Mouse (Mus musculus): Measurements from ENCODE around the gene Kdm4b.

Gene Kdm4b

DNA sequence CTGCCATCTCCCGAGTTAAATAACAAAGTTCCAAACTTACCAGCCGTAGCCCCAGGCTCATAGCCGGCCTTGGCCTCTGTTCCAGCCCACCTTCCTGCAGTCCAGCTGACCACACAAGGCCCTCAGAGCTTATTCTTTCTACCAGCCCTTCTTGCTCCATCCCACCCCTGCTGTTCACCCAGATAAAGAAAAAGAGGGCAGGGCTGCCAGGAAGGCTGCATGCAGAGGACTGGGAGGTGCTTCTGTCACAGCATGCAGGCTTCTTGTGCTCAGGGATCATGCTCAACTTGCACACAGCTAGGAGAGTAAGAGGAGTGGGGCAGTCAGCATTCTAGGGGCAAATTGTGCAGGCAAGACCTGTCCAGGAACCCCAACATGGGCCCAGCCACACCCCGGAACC, 22.3 kb downstream of the Kdm4b start:
- no peak for ATAC-seq (ENCODE audit: low TSS enrichment)

DNA sequence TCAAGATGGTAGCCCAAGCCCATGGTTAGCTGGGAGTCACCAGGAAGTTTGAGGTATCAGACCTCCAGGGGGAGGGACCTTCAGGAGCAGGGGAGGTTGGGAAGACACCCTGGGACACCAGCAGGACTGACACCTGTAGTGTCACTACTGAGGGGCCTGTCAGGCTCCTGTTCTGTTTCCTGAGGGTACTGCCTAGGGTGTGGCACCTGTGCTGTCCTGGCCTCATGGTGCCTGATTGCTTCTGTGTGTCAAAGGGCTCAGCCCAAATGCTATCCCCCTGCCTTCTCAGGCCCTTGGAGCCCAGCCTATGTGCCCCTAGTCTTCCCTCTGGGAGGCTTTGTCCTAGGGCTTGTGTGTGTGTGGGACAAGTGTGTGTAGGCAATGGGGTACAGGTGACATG, 22.7 kb downstream of the Kdm4b start:
- ATAC-seq (ENCODE audit: low TSS enrichment), result no peak

DNA sequence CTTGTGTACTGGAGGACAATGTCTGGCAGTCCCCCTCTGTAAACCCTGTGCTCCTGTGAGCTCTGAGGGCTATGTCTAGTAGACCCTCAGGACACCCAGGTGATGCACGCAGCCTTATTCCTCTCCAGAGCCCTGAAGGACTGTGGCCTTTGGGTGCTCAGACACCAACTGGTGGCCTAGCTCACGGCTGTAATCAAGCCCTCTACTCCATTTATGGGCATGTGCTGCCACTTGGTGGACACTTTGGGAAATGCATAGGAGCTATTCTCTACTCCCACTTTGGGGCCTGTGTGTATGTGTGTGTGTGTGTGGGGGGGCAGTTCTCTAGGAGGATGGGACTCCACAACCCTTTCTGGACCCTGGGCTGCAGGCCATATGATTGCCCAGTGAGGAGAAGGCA, 24.8 kb downstream of the Kdm4b start:
- ATAC-seq (ENCODE audit: low TSS enrichment), result peak; percentile 56

DNA sequence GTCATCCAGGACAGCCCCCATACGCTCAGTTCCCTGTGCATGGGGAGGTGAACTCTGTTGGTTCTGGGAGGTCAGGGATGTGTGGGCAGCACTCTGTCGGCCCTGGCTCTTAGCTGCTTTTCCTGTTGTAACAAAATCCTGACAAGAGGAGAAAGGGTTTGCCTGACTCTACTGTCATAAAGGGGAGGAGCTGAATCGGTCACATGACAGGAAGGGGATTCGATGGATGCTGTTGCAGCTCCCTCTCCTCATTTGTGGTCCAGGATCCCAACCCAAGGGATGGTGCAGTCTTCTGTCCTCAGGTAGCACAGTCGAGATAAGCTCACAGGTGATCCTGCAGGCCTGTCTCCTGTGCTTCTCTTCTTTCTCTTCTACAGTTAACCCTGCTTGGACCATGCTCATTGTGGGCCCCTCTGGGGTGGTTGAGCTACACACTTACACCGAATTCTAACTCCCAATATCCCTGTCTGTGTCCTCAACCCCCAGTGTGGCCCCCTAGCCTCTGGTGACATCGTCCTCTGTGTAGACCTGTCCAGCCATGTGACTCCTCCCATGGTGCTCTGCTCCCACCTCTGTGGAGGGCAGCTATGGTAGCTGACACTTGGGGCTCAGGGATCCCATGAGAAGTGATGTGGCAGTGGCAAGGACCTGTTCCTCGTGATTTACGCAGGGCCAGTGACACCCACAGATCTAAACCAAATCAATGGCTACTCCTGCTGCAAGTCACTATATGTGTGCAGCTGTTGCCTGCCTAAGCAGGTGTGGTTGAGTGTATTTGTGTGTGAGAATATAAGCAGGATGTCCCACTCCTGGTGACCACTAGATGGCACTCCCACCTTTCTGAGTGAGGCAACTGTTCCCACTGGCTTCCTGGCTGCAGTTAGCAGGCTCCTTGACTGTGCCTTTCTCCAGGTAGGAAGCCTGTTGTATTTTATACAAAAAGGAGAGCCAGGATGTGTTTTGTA, 31.3 kb downstream of the Kdm4b start:
- peak; percentile 47 for ATAC-seq (ENCODE audit: low TSS enrichment)

DNA sequence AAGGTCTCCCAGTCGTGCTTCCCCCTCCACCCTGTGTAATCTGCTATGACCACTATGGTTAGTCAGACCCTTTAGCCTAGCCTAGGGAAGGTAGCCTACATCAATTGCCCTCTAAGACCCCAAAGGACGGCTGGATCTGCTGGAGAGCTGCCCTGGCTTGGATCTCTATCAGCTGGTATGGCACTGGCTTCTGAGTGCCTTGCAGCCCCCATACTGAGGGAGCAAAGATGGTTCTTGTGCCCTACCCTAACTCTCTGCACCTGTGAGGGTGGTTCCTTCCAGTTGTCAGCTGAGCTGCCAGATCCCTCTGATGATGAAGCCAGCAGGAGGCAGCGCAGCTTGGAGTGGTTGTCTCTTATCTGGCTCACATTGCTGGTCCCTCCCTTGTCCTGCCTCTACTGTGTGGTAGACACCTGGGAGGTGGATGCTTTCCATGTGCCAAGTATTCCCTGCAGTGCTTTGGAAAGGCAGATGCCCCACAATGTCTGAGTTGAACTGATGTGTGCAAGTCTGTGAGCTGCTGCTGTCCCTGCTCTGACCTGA, 33.4 kb downstream of the Kdm4b start:
- peak; percentile 28; the same call in 1 of the 2 replicates for ATAC-seq (ENCODE audit: low TSS enrichment)

DNA sequence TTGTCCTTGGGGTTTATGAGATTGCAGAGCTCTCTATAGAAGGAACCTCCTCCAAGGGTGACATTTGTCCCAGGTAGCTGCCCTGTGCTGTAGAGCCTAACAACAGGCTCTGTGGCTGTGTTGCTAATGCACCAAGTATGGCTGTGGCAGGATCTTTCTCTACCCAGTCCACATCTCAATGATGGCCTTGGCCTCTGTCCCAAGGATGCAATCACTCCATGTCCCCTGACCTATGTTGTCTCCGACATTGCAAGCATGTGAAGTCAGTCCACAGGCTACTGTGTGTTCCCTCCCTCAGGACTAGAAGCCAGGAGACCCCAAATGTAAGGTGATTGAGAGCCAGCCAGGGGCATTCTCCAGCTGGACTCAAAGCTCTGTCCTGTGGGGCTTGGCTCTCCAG, 34.0 kb downstream of the Kdm4b start:
- no peak for ATAC-seq (ENCODE audit: low TSS enrichment)

DNA sequence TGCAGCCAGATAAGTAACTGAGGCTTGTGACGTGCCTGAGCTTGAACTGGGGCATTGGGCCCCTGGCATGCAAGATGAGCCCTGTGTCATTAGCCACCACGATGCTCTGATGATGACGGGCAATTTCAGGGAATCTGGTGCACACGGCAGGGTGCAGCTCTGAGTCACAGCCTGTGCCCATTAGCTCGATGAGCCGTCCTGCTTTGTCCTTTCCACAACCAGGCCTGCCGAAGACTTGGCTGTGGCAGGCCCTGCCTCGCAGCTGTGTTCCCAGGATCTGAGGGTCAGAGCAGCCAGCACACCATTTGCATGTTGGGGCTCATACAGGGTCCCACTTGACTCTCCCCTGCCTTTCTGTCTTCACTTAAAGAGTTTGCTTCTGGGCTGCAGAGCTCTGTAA, 34.6 kb downstream of the Kdm4b start:
- peak; percentile 22; the same call in 1 of the 2 replicates for ATAC-seq (ENCODE audit: low TSS enrichment)

DNA sequence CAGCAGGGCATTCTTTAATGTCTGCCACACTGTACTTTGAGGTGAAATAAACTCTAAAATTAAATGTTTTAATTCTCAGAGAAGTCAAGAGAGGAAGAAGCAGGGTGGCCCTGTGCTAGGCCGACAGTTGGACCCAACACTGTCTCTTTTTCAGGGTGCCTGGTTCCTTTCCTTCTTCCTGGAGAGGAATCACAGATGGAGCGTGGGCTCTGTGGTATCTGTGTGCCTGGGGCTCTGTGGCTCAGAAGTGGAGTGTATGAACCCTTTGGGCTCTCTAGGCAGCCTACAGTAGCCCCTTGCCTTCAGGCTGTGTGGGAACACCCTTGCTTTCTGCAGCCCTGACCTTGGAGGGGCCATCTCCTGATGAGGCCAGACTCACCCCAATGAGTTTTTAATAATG, 35.7 kb downstream of the Kdm4b start:
- ATAC-seq (ENCODE audit: low TSS enrichment), result peak; percentile 54

DNA sequence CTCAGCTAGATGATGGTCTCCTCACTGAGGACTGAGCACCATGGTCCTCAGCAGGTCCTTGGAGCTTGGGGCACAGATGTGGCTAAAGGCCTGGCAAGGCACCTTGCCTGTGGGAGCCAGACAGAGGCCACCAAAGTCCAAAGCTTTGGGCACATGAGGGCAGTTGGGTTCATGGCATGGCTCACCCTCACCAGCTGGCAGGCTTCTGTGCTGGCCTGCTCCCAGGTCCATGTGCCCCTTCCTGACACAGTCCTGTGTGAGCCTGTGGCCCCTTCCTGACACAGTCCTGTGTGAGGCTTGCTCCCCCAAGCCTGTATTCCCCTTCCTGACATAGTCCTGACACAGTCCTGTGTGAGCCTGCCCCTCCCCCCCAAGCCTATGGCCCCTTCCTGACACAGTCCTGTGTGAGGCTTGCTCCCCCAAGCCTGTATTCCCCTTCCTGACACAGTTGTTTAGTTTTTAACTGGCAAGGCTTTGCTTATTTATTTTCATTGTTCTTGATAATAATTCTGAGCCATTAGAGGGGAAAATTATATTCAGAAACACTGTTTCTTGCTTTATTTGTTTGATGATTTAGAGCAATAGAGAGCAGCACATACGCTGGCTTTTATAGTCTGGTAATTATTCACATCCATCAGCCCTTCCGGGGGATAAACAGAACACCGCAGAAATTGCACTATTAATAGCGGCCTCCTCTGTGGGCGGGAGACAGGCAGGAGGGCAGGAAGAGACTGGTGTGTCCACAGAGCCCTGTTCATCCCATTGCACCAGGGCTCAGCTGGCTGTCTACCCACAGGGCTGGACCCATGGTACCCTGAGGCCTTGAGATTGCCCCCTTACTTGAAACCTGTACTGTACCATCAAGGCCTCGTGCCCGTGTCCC, 40.2 kb downstream of the Kdm4b start:
- ATAC-seq (ENCODE audit: low TSS enrichment), result no peak

DNA sequence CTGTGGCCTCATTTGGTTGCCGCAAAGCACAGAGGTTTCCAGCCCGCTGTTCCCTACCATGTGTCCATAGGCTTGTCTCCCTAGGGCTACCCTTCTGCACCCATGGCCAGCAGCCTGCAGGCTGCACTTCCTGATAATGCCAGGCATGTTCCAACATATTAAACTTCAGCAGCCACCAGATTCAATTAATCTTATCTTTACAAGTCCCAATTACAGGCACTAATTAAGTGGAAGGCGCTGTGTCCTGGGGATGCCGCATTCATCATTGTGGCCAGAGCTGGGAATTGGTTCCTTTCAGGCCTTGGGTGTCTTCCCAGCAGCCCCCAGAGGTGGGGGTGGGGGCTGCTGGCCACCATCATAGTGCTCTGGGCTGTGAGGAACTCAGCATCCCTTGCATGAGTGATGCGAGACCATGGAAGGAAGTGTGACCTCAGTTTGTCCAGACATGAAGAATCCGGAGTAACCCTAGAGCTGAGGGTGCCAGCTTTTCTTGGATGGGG, 42.5 kb downstream of the Kdm4b start:
- no peak for ATAC-seq (ENCODE audit: low TSS enrichment)

DNA sequence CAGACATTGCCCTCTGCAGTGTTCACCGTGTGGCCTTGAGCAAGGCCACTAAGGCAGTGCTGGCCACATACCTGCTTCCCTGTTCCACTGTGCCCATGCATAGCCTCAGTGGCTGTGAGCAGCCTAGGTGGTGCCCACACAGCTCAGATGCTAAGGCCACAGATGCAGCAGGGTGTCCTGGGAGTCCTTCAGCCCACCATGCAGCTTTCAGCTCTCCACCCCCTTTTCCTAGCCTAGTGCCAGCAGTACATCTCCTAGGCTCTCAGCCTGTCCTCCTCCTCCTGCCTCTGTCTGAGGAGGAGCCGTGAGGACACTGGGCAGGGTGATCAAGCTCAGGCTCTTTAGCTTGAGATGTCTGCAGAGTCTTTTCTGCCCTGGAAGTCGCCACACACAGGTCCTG, 44.2 kb downstream of the Kdm4b start:
- peak; percentile 43 for ATAC-seq (ENCODE audit: low TSS enrichment)

DNA sequence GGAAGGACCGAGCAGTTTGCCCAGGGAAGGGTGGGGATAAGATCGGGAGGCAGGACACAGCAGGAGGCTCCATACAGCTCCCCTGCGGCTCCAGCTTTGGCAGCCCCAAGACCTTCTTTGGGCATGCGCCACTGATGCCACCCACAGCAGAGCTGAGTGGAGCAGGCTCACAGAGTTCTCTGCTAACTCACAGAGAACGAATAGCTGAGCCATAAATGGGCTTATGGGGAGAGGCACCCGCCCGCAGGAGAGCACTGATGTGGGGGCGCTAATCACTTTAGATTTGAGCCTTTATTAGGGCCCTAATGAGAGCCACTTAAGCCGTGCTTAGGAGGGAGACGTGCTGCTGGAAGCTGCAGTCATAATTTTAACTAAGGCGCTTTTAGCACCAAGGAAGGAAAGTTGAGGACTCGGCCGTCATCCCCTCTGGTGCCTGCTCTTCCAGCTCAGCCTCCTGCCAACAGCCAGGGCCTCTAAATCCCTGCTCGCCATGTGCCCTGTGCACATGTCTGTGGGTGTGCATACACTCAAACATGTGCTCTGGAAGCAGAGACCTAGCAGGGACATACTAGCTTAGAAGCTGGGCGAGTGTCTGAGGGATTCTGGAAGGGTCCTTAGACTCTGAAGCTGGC, 45.3 kb downstream of the Kdm4b start:
- ATAC-seq (ENCODE audit: low TSS enrichment), result peak; percentile 60

DNA sequence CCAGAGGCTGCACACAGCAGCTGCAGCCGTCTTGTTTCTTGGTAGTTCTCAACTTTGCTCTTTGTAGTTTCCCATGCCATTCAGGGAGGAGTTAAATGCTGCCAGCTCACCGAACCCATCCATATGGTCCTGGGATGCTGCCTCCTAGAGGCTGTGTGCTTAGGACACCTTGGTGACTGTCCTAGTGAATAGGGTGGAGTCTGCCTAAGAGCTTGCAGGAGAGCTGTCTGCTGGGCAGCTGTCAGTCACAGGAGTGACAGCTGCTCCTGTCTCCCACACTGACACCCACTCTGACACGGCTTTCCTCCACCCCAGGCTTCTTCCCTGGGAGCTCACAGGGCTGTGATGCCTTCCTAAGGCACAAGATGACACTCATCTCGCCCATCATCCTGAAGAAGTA, 46.2 kb downstream of the Kdm4b start:
- ATAC-seq (ENCODE audit: low TSS enrichment), result peak; percentile 15; the same call in 1 of the 2 replicates

DNA sequence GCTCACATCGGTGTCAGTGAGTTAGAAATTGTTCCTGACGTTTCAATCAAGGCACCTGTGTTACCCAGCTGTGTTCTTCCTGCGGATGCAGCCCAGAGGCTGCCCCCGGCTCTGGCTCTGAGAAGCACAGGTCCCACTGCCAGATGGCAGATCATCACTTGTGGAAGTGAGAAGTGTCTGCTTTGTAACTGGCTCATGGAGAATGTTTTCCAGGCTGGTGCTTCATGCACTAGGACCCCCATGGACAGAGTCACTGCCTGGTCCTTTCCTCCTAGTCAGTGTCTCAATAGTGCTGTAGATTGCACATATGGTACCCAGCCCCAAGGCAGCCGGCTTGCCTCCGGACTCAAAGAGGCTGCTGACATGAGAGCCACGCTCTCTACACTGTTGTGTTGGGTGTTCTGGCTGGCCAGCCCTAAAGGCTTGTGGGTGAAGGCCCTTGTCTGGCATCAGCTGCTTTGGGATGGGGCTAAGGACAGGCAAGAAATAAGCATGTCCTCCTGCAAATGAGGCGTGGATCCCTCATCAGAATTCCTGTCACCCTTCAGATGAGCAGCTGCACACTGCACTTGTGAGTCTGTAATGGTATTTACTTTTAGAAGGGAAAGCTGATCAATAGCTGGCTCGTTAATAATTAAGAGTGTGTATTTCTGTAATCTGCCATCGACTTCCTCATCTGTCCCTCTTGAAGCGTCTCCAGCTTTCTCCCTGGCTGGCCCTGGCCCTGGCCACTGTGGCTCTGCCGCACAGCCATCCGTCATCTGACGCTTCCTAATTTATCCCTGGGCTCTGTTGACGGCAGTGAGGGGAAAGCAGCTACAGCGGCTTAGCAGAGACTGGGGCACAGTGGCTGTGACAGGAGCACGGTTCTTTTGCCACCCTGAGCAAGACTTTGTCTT, 47.5 kb downstream of the Kdm4b start:
- no peak for ATAC-seq (ENCODE audit: low TSS enrichment)

DNA sequence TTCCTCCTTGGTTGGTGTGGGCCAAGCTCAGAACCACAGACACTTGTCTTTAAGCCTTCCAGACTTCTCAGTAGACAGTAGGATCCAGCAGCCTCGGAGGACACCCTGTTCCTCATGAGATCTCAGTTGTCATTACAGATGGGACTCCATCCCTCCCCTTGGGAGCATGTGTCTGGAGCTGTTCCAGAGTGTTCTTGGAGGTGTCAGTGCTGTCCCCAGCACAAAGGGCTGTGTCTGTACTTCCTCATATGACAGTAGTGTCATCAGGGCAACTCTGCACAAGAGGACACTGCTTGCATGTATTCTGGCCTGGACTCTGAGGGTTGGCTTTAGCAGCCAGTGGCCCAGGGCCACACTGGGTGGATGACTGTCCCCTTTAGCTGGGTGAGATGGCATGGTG, 49.0 kb downstream of the Kdm4b start:
- no peak for ATAC-seq (ENCODE audit: low TSS enrichment)

DNA sequence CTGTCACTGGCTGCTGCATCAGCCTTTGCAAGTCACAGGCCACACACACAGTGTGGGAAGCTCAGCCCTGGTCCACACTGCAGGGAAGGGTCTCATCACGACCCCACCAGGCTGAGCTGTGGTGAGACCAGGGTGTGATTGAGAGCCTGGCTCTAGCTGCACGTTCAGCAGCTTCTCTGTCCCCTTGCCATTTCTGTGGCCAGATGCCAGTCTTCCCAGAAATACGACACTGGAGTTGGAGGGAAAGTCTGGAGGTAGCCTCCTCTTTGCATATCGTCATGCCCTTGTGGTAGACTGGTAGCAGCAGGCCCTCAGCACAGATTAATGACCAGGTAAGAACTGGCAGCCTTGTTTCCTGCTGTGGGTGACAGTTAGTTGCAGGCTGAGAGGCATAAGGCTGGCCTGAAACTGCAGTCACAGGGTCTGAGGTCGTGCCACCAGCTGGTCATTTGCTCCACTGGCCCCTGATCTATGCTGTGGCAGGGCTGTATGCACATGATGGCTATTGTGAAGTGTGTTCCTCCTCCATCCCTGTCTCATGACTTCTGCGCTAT, 53.5 kb downstream of the Kdm4b start:
- ATAC-seq (ENCODE audit: low TSS enrichment), result no peak

DNA sequence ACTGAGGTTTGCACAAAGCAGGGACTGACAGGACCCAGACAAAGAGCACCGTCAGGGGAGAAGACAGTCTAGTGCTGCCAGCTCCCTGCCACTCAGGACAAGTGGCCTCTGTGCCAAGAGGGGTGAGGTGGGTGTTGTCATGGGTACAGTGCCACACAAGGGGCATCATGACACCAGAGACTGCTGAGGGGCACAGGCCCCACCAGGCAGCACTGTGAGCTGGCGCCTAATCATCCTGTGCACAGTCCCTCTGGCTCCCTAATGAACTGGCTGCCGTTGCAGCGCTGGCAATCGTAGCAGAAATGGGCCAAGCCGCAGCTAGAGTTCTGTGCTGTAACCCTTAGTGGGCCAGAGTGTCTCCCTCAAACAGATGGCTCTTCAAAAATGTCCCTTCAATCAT, 54.4 kb downstream of the Kdm4b start:
- ATAC-seq (ENCODE audit: low TSS enrichment), result peak; percentile 53

DNA sequence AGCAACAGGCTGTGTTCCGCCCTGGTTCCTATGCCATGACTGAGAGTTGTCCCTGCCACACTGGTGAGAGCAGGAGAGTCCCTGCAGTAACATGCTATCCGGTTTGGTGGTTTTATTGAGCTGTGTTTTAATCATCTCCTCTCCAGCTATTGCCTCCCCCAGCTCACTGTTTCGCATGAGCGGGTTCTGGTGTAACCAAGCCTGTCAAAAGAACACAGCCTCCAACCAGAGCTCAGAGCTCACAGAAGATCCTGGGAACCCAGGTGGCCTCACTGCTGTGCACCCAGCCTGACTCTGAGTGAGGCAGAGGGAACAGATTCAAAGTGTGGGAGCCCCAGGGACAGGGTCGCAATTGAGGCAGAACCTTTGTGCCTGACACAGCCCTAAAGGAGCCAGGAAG, 55.3 kb downstream of the Kdm4b start:
- ATAC-seq (ENCODE audit: low TSS enrichment), result no peak

DNA sequence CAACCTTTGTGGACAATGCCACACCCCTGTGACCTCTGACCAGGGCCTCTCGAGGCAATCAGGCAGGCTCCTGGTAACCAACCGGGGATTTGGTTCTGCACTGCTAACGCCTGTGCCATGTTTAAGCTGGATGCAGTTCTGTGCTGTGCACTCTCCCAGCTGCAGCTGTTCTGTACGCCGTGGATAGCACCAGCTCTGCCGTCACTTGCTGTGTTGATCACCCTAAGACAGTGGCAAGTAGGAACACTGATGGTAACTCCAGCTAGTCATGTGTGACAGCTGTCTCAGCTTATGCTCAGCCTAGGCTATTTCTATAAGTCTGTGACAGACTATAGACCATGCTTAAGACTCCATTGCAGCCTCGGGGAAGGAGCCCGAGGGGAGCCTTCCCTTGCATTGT, 57.1 kb downstream of the Kdm4b start:
- ATAC-seq (ENCODE audit: low TSS enrichment), result peak; percentile 36; the same call in 1 of the 2 replicates

DNA sequence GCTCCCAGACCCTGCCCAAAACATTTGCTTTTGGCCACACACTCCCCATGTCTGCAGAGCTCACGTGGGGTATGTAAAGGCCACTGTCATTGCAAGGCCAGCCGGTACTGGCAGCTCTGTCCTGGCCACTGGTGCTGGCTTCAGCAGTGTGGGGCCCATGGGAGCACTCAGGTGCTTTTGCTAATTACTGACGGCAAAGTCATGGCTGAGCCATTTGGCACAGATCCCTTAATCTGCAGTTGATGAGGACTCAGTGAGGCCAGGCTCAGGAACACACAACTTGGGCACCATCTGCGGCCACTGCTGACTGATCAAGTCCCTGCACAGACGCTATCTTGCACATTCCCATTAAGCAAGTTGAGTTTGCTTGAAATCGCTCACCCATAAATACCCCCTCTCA, 59.0 kb downstream of the Kdm4b start:
- no peak for ATAC-seq (ENCODE audit: low TSS enrichment)

All from frontal cortex, adult (tissue).